Mouse (Mus musculus) retina, embryonic 14.5 days (tissue): ENCODE results near the gene Shpk.

Experiments
- DNase-seq: peaks from one replicate; pipeline ENCODE4 v3.0.0-alpha.2; 2015; ENCODE audit warnings: low spot score

The Shpk gene

GRCm38 (mm10) chr11:73267267-73267666 is 68.0 kb downstream of the Shpk start, which contains the start of gene Trpv3:
Trpv3 (plus strand) TSS chr11:73267388.
- DNase-seq: no peak
